17 mouse cellular contexts compared by ENCODE assay signal in the genomic region with DNA sequence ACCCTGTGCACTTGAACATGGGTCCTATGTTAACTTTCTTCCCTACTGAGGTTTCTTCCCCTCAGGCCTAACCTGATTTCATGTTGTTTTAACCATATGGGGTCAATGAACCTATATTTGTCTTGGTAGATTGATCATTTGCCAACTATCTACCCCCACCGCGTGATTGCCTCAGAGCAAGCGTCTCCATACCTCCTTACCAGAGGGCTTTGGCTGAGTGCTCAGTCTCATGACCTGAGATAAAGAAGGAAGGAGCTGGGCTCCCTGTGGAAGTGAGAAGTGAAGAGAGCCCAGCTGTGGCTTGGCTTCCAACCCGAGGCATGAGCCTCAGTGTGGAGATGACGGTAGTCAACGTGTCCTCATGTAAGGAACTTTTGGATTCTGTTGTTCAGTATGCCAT.
DNase-seq lines count a peak whose midpoint lies in the region; ATAC-seq and TF ChIP-seq lines count a peak whose summit lies in the region.
"Had no signal": no experiment of that assay in that cellular context is flagged by ENCODE, and none has a peak within 500 bp of the region (broad histone marks: within the 10 kb centered on the region; RNA-seq: fewer than 3 reads in every experiment).

No protein-coding gene starts in this region.

- H3K36me3 ChIP-seq in heart, embryonic 15.5 days: no peaks in the 10 kb centered on the region
- H3K36me3 ChIP-seq in heart, embryonic 11.5 days (ENCODE audit: control insufficient read depth, insufficient read depth, low read length): no peaks in the 10 kb centered on the region
- H3K36me3 ChIP-seq in liver, postnatal 0 days (replicated peaks; ENCODE audit: insufficient read depth, low read length): no peaks in the 10 kb centered on the region
- H3K36me3 ChIP-seq in liver, embryonic 11.5 days (ENCODE audit: control insufficient read depth, insufficient read depth, low read length): no peaks in the 10 kb centered on the region
- no peaks in the 10 kb centered on the region for H3K36me3 ChIP-seq in forebrain, embryonic 16.5 days (ENCODE audit: control insufficient read depth, insufficient read depth)
- H3K36me3 ChIP-seq: embryonic facial prominence, embryonic 15.5 days; hindbrain, embryonic 13.5 days; midbrain, embryonic 12.5 days; neural tube, embryonic 15.5 days had no signal

- H3K4me3 ChIP-seq in heart, embryonic 15.5 days: no peak overlapping the region
- H3K4me3 ChIP-seq in heart, embryonic 11.5 days (ENCODE audit: low read depth, low read length): no peak overlapping the region
- no peak overlapping the region for H3K4me3 ChIP-seq in liver, postnatal 0 days (ENCODE audit: low read depth, low read length)
- H3K4me3 ChIP-seq in liver, embryonic 11.5 days (ENCODE audit: low read depth, low read length): no peak overlapping the region
- no peak overlapping the region for H3K4me3 ChIP-seq in forebrain, embryonic 16.5 days (replicated peaks; ENCODE audit: low read length)
- H3K4me3 ChIP-seq: embryonic facial prominence, embryonic 15.5 days; hindbrain, embryonic 13.5 days; layer of hippocampus, adult 2 months; midbrain, embryonic 12.5 days; neural tube, embryonic 15.5 days had no signal

- 61% methylated on average over 6 of the region's 6 CpGs for WGBS in heart, embryonic 15.5 days
- WGBS in heart, embryonic 11.5 days (ENCODE audit: insufficient replicate concordance): 77% methylated on average over 6 of the region's 6 CpGs
- WGBS in liver, postnatal 0 days (ENCODE audit: insufficient replicate concordance): 74% methylated on average over 6 of the region's 6 CpGs
- WGBS in liver, embryonic 11.5 days: 88% methylated on average over 6 of the region's 6 CpGs
- 97% methylated on average over 6 of the region's 6 CpGs for WGBS in forebrain, embryonic 16.5 days

- peak overlapping the region; percentile 63 for H3K27ac ChIP-seq in heart, embryonic 15.5 days
- H3K27ac ChIP-seq in heart, embryonic 11.5 days (ENCODE audit: low read depth, low read length): no peak overlapping the region
- no peak overlapping the region for H3K27ac ChIP-seq in liver, postnatal 0 days (ENCODE audit: low read depth)
- H3K27ac ChIP-seq in liver, embryonic 11.5 days (ENCODE audit: low read depth, low read length): no peak overlapping the region
- H3K27ac ChIP-seq in forebrain, embryonic 16.5 days (ENCODE audit: low read length): peak overlapping the region; percentile 28; the same call in 1 of the 2 replicates
- H3K27ac ChIP-seq: embryonic facial prominence, embryonic 15.5 days; layer of hippocampus, adult 2 months; midbrain, embryonic 12.5 days; neural tube, embryonic 15.5 days had no signal

- H3K27me3 ChIP-seq in heart, embryonic 15.5 days: no peaks in the 10 kb centered on the region
- no peaks in the 10 kb centered on the region for H3K27me3 ChIP-seq in heart, embryonic 11.5 days (ENCODE audit: control insufficient read depth, insufficient read depth, low read length)
- H3K27me3 ChIP-seq in liver, postnatal 0 days (ENCODE audit: insufficient read depth, low read length): no peaks in the 10 kb centered on the region
- no peaks in the 10 kb centered on the region for H3K27me3 ChIP-seq in liver, embryonic 11.5 days (replicated peaks; ENCODE audit: control insufficient read depth, insufficient read depth, low read length)
- H3K27me3 ChIP-seq in forebrain, embryonic 16.5 days (replicated peaks; ENCODE audit: control insufficient read depth, insufficient read depth, low read length): no peaks in the 10 kb centered on the region
- H3K27me3 ChIP-seq: embryonic facial prominence, embryonic 15.5 days; hindbrain, embryonic 13.5 days; midbrain, embryonic 12.5 days; neural tube, embryonic 15.5 days had no signal

- peaks cover 13% of the 10 kb centered on the region for H3K4me1 ChIP-seq in heart, embryonic 15.5 days (replicated peaks)
- H3K4me1 ChIP-seq in heart, embryonic 11.5 days (ENCODE audit: control insufficient read depth, insufficient read depth, low read length): no peaks in the 10 kb centered on the region
- no peaks in the 10 kb centered on the region for H3K4me1 ChIP-seq in liver, postnatal 0 days (ENCODE audit: insufficient read depth)
- H3K4me1 ChIP-seq in liver, embryonic 11.5 days (replicated peaks; ENCODE audit: control insufficient read depth, insufficient read depth, low read length): no peaks in the 10 kb centered on the region
- H3K4me1 ChIP-seq in forebrain, embryonic 16.5 days (replicated peaks; ENCODE audit: control insufficient read depth, insufficient read depth, low read length): peaks cover 7% of the 10 kb centered on the region
- H3K4me1 ChIP-seq: embryonic facial prominence, embryonic 15.5 days had no signal

- H3K4me2 ChIP-seq in heart, embryonic 15.5 days: no peak overlapping the region
- no peak overlapping the region for H3K4me2 ChIP-seq in heart, embryonic 11.5 days
- H3K4me2 ChIP-seq in liver, postnatal 0 days (ENCODE audit: low read depth, low read length): no peak overlapping the region
- no peak overlapping the region for H3K4me2 ChIP-seq in liver, embryonic 11.5 days
- no peak overlapping the region for H3K4me2 ChIP-seq in forebrain, embryonic 16.5 days (ENCODE audit: low read length)
- H3K4me2 ChIP-seq: embryonic facial prominence, embryonic 15.5 days; hindbrain, embryonic 13.5 days; midbrain, embryonic 12.5 days; neural tube, embryonic 15.5 days had no signal

- no peak overlapping the region for H3K9ac ChIP-seq in heart, embryonic 15.5 days
- H3K9ac ChIP-seq in heart, embryonic 11.5 days (ENCODE audit: low read depth, low read length): no peak overlapping the region
- H3K9ac ChIP-seq in liver, postnatal 0 days (replicated peaks): no peak overlapping the region
- no peak overlapping the region for H3K9ac ChIP-seq in liver, embryonic 11.5 days (ENCODE audit: low read depth, low read length)
- no peak overlapping the region for H3K9ac ChIP-seq in forebrain, embryonic 16.5 days (replicated peaks; ENCODE audit: low read depth, low read length)
- H3K9ac ChIP-seq: embryonic facial prominence, embryonic 15.5 days; hindbrain, embryonic 13.5 days; midbrain, embryonic 12.5 days; neural tube, embryonic 15.5 days had no signal

- TF ChIP-seq CTCF in liver, postnatal 0 days (IDR thresholded peaks at IDR 0.05; ENCODE audit: low read depth): no peak

- ATAC-seq in heart, embryonic 15.5 days (replicated peaks; ENCODE audit: insufficient number of reproducible peaks, insufficient read depth, low FRiP score, low read depth): 0 out of 2 replicates have a peak, but pooled peaks have one; percentile 50
- ATAC-seq in heart, embryonic 11.5 days (replicated peaks; ENCODE audit: insufficient number of reproducible peaks, low FRiP score, low TSS enrichment): no peak
- ATAC-seq in liver, postnatal 0 days: peak; percentile 50; the same call in 1 of the 2 replicates
- no peak for ATAC-seq in liver, embryonic 11.5 days (replicated peaks; ENCODE audit: low FRiP score)
- no peak for ATAC-seq in forebrain, embryonic 16.5 days
- ATAC-seq: inflammation-experienced regulatory T-cells, adult 6 months had no signal

- H3K9me3 ChIP-seq in heart, embryonic 15.5 days (replicated peaks): no peaks in the 10 kb centered on the region
- no peaks in the 10 kb centered on the region for H3K9me3 ChIP-seq in heart, embryonic 11.5 days (replicated peaks; ENCODE audit: control insufficient read depth, low read length)
- no peaks in the 10 kb centered on the region for H3K9me3 ChIP-seq in liver, postnatal 0 days (ENCODE audit: low read length)
- H3K9me3 ChIP-seq in liver, embryonic 11.5 days (ENCODE audit: control insufficient read depth, low read length): no peaks in the 10 kb centered on the region
- H3K9me3 ChIP-seq in forebrain, embryonic 16.5 days (ENCODE audit: control insufficient read depth, low read length): no peaks in the 10 kb centered on the region
- H3K9me3 ChIP-seq: embryonic facial prominence, embryonic 15.5 days; hindbrain, embryonic 13.5 days; midbrain, embryonic 12.5 days; neural tube, embryonic 15.5 days had no signal

- peak; percentile 40 for DNase-seq in cerebellum, adult 9-10 months
- DNase-seq in cerebellum, adult 18-20 months: no peak
- DNase-seq in liver, postnatal 0 days: no peak
- DNase-seq in liver, embryonic 11.5 days (ENCODE audit: low spot score): no peak
- DNase-seq: adrenal gland, postnatal 14 days; right cerebral cortex, adult 18-20 months; right cerebral cortex, postnatal 4 days; thymus, postnatal 25 days had no signal

- no peak for TF ChIP-seq EP300 in liver, postnatal 0 days (IDR thresholded peaks at IDR 0.05; ENCODE audit: low read depth)

Comparison
In these comparisons a context has a peak if more than half of its experiments do, and no peak if none do; other contexts are left out.
1. ATAC-seq: peak in heart, embryonic 15.5 days (single experiment) and liver, postnatal 0 days (single experiment); none in heart, embryonic 11.5 days (single experiment), liver, embryonic 11.5 days (single experiment) and forebrain, embryonic 16.5 days (single experiment).
2. H3K27ac ChIP-seq: peak in heart, embryonic 15.5 days (single experiment) and forebrain, embryonic 16.5 days (single experiment); none in heart, embryonic 11.5 days (single experiment), liver, postnatal 0 days (single experiment) and liver, embryonic 11.5 days (single experiment).